Mouse (Mus musculus) erythroid progenitor cell, adult 5-6 weeks (primary cell): Measurements from ENCODE around the gene Aatk. TPM values are rescaled to one million over a fixed set of nuclear protein-coding genes. Genes with fewer than 3 reads are reported as not detected.

Experiments used
- ATAC-seq: replicated peaks from 2 replicates; pipeline ENCODE4 v1.8.0; 2016; ENCODE audit warnings: moderate number of reproducible peaks, mild to moderate bottlenecking, moderate TSS enrichment, inconsistent platforms; ENCODE audit not compliant: poor library complexity, low FRiP score, severe bottlenecking
- total RNA-seq, 2 experiments: library from RNA; stranded (forward) in 1 of 2; stranded (reverse) in 1 of 2; fragments of 150-400 nt in 1 of 2; fragments of 186-747, 209-891 nt in 1 of 2; gene quantifications; 2 replicates each; pipeline versions ENCODE4 v1.2.3 to v1.2.4; 2015 to 2017; ENCODE audit warnings: low replicate concordance in 2 of 2

Gene Aatk
- total RNA-seq, 2 experiments from 2014 or later: 0.53 to 0.84 TPM

GRCm38 (mm10) chr11:119966294-119966693 is 80.7 kb downstream of the Aatk start:
- ATAC-seq: no peak

DNA sequence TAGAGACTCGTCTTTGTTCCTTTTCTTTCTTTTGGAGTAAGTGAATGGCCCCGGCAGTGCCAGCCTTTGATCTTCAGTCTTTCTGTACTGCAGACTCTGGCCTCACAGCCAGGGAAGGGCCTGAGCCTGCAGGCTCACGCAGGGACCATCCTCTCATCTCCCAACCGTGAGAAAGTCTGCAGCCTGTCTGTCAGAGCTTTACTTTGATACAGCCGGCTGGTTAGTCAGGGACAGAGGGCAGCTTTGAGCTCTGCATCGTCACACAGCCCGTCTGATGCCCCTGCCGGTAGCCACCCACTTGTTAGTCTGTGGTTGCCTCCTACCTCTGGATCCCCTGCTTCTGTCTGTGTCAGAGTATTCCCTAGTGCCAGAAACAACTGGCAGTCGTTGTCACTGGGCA is 81.9 kb downstream of the Aatk start:
- no peak for ATAC-seq

- ATAC-seq: no peak
Measured at GRCm38 (mm10) chr11:119961511-119961910, 85.5 kb downstream of the Aatk start.

DNA sequence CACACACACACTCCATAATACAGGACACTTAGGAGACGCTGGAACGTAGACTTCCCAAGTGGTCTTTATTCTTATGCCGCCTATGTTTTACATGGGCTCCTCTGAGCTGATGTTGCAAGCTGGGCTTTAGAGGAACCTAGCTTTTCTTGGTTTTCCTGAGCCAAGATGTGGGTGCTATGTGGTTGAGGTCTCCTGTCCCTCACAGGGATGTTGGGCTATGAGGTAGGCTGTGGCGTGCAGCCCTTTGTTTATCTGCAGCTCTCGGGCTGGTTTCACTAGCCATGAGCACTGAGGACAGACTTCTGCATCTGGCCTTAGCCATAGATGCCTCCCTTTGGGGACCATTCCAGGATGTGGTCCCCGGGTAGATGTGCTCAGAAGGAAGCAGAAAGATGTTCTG is 86.3 kb downstream of the Aatk start:
- no peak for ATAC-seq

- ATAC-seq: no peak
Measured at GRCm38 (mm10) chr11:119959714-119960113, 87.3 kb downstream of the Aatk start.

- no peak for ATAC-seq
Measured at GRCm38 (mm10) chr11:119958856-119959255, 88.1 kb downstream of the Aatk start.

Other genes starting within 250 kb of the Aatk start
- 1.3 and 14.4 TPM in 2 replicates for gene Chmp6, start 133.7 kb downstream of the Aatk start, total RNA-seq (2015; ENCODE audit: low replicate concordance)
- 10.3 and 10.4 TPM in 2 replicates for gene Chmp6, start 133.7 kb downstream of the Aatk start, total RNA-seq (2017; ENCODE audit: low replicate concordance)
- 1.3 and 1.4 TPM in 2 replicates for gene Baiap2, start 104.4 kb downstream of the Aatk start, total RNA-seq (2015; ENCODE audit: low replicate concordance)
- gene Baiap2, start 104.4 kb downstream of the Aatk start, total RNA-seq (2017; ENCODE audit: low replicate concordance): 3.2 and 5.3 TPM in 2 replicates
- gene Cep131, start 39.7 kb upstream of the Aatk start, total RNA-seq (2015; ENCODE audit: low replicate concordance): 3.2 TPM in 1 of 2 replicates, not detected in the other
- 0.51 and 2.3 TPM in 2 replicates for gene Cep131, start 39.7 kb upstream of the Aatk start, total RNA-seq (2017; ENCODE audit: low replicate concordance)
- gene Tepsin, start 51.6 kb upstream of the Aatk start, total RNA-seq (2015; ENCODE audit: low replicate concordance): 4.3 and 27.2 TPM in 2 replicates
- gene Tepsin, start 51.6 kb upstream of the Aatk start, total RNA-seq (2017; ENCODE audit: low replicate concordance): 11.0 and 25.7 TPM in 2 replicates
- 12.6 TPM in 1 of 2 replicates, not detected in the other for gene Ndufaf8, start 51.8 kb upstream of the Aatk start, total RNA-seq (2015; ENCODE audit: low replicate concordance)
- gene Ndufaf8, start 51.8 kb upstream of the Aatk start, total RNA-seq (2017; ENCODE audit: low replicate concordance): 3.1 TPM in 1 of 2 replicates, not detected in the other
- gene Slc38a10, start 104.2 kb upstream of the Aatk start, total RNA-seq (2015; ENCODE audit: low replicate concordance): 14.8 and 17.2 TPM in 2 replicates
- 17.1 and 46.0 TPM in 2 replicates for gene Slc38a10, start 104.2 kb upstream of the Aatk start, total RNA-seq (2017; ENCODE audit: low replicate concordance)
- 2.5 and 2.9 TPM in 2 replicates for gene Bahcc1, start 185.8 kb upstream of the Aatk start, total RNA-seq (2015; ENCODE audit: low replicate concordance)
- 1.4 TPM in 2 replicates for gene Bahcc1, start 185.8 kb upstream of the Aatk start, total RNA-seq (2017; ENCODE audit: low replicate concordance)